Mouse (Mus musculus) brain, embryonic 14.5 days (tissue): ENCODE results near the gene Lsm3.

Experiments
- CTCF ChIP-seq: fragments of 200-500 bp; IDR thresholded peaks from 2 replicates; pipeline ENCODE4 v1.5.1; 2012; ENCODE audit warnings: inconsistent platforms, mild to moderate bottlenecking, moderate library complexity, borderline replicate concordance; ENCODE audit not compliant: insufficient read depth, insufficient read length; ENCODE audit errors: extremely low read depth
- POLR2A ChIP-seq: fragments of 200-500 bp; IDR thresholded peaks from 2 replicates; pipeline ENCODE4 v1.6.1; 2012; ENCODE audit warnings: mild to moderate bottlenecking, inconsistent platforms, borderline replicate concordance; ENCODE audit not compliant: poor library complexity, insufficient read depth, insufficient read length, severe bottlenecking; ENCODE audit errors: extremely low read depth

- TF ChIP-seq CTCF, result no peak
- no peak for TF ChIP-seq POLR2A
These were observed 25.5 kb downstream of the Lsm3 start for GRCm38 (mm10) chr6:91541276-91541675.
